Mouse (Mus musculus) left cerebral cortex, postnatal 10 days (tissue): ENCODE measurements around the gene Itgb1bp2. TPM values are rescaled to one million over a fixed set of nuclear protein-coding genes. Genes with fewer than 3 reads are reported as not detected.

ENCODE experiments used
- total RNA-seq, 2 experiments: library from RNA; stranded (reverse); gene quantifications; 2 replicates each; pipeline ENCODE4 v1.2.3; 2021

The Itgb1bp2 gene
- total RNA-seq, 2 experiments from 2014 or later, result 1.3 to 1.4 TPM

Other genes with a start within 250 kb of the Itgb1bp2 start
- gene Snx12, start 226.5 kb upstream of the Itgb1bp2 start, total RNA-seq, result 10 to 100 TPM; 64.2 to 64.3 TPM
- gene Foxo4, start 194.6 kb upstream of the Itgb1bp2 start, total RNA-seq, result 10 to 100 TPM in 1 of 2 experiments, 1 to 10 TPM in 1; 9.1 to 10.4 TPM
- not detected for gene Gm614, start 185.1 kb upstream of the Itgb1bp2 start, total RNA-seq
- gene Il2rg, start 180.8 kb upstream of the Itgb1bp2 start, total RNA-seq, result 1 to 10 TPM; 2.5 to 3.7 TPM
- not detected for gene Gm20489, start 180.1 kb upstream of the Itgb1bp2 start, total RNA-seq
- gene Med12, start 175.1 kb upstream of the Itgb1bp2 start, total RNA-seq, result 10 to 100 TPM; 26.1 to 33.7 TPM
- gene Nlgn3, start 149.9 kb upstream of the Itgb1bp2 start, total RNA-seq, result 100 to 1,000 TPM; 226 to 229 TPM
- 1 to 10 TPM; 1.5 to 2.1 TPM for gene Gjb1, start 72.7 kb upstream of the Itgb1bp2 start, total RNA-seq
- gene Zmym3, start 28.2 kb upstream of the Itgb1bp2 start, total RNA-seq, result 100 to 1,000 TPM; 152 to 173 TPM
- gene Nono, start 19.8 kb upstream of the Itgb1bp2 start, total RNA-seq, result 100 to 1,000 TPM; 154 to 163 TPM
- gene Taf1, start 83.6 kb downstream of the Itgb1bp2 start, total RNA-seq, result 10 to 100 TPM; 49.5 to 50.4 TPM
- gene Ogt, start 191.0 kb downstream of the Itgb1bp2 start, total RNA-seq, result 100 to 1,000 TPM; 170 to 182 TPM